Mouse (Mus musculus) kidney, postnatal 25 days (tissue): ENCODE results near the gene Plch1.

Experiments used
- DNase-seq, 2 experiments: peaks; one replicate each; pipeline ENCODE4 v3.0.0; 2021; ENCODE audit warnings: mixed read lengths in 2 of 2

Gene Plch1

DNA sequence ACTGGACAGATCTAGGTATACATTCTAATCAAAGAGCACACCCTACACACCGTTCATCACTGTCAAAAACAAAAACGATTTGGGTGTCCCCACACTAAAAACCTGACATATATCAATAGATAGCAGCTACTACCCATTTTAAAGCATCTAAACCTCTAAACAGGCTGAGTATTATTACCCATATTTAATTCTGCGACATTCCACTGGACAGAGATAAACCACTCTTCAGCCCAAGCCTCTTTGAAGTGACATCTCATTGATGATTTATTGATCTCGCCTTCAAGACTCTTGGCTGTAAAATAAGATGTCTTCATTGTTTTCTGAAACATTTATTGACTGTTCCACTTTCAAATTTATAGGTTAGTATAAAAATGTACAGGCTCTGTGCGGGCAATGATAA, 46.4 kb downstream of the Plch1 start:
- DNase-seq: no peak

DNA sequence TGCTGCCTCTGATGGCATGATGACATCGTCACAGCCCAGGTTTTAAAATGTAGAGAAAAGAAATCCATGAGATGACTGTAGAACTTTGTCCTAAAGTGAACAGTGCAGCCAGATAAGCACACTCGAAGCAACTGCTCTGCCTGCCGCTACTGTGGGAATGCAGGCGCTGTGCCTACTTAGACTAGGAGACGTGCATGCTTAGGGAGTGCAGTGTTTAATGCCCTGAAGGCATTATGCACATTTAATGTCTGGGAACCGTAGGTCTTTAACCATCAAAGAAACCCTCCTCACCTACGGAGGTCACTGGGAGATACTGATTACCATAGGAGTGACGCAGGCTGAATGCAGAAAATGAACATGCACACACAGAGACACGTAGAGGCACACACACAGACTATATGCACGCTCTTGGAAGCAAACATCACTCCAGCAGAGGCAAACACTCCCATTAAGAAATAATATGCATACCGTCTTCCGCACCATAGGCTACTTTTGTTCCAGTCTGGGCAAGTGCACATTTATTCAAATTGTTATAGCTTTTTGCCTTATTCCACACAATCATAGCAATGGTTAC, 48.1 kb downstream of the Plch1 start:
- DNase-seq: no peak

DNA sequence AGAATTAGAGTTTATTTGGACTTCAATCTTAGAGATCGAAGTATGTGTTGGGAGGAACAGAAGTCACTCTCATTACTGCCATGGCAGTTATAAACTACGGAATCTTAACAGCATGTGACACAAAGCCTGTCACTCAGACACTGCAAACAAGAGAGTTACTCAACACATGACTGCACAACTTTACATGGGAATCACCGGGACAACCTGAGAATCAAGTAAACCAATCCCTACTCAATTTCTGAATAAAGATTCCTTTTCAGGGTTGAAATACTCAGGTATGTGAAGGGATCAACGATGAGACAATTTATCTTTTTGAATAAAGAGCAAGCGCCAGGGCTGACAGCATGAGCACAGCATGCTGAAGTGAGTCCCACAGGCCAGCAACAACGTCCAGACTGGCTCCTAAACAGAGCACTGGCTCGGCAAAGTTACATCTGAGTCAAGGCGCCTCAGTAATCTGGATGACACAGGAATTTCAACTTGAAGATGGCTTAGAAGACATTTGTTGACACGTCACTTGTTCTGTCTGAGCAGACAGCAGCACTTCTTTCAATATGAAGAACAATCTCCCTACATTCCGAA, 49.4 kb downstream of the Plch1 start:
- no peak for DNase-seq

DNA sequence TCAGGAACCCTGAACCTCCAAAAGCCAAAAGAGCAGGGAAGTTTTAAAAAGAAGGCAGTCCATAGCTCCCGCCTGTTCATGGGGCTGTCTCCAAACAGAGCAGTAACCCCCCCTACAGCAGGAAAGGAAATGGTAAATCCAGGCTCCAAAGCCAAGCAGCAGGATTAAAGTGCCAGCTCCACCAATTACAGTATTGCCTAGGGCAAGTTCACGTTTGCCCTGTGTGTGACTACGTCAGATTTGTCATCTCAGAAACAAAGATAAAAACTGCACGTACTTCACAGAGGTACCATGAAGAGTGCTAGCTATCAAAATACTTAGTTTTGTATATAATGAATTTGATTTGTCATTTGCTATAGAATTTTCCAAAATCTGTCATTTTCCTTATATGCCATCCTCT, 55.1 kb downstream of the Plch1 start:
- no peak for DNase-seq

DNA sequence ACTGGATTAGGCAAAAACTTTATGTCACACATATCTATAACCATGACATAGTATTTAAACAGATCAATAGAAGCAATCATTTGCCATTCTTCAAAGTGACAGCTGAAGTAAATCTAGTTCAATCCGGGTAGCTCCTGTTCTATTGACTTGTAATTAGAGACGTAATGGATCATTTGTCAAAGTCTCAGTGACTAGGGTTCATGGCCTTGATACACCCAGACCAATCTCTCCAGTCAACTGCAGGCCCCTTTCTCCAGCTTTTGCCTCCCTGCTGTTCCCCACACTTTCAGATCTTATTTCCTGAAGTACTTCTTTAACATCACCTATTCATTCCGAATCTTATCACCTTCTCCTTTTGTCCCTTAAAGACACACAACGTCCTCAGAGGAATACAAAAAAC, 56.8 kb downstream of the Plch1 start:
- no peak for DNase-seq

DNA sequence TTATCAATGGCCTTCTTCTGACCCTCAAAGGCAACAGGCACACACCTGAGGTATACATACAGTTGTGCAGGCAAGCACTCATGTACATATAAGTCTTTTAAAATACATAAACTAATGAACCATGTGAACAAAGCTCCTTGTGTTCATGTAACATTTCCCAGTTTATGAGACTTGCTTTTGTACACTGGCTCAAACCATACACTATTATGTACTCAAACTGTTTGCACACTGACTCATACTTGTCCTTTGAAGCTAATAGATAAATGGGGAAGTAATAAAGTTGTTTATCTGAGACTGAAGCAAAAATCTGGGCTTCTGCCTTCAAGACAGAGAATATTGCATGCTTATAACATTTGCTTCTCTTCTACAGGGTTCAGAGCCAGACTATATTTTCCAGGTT, 61.5 kb downstream of the Plch1 start:
- DNase-seq: no peak

DNA sequence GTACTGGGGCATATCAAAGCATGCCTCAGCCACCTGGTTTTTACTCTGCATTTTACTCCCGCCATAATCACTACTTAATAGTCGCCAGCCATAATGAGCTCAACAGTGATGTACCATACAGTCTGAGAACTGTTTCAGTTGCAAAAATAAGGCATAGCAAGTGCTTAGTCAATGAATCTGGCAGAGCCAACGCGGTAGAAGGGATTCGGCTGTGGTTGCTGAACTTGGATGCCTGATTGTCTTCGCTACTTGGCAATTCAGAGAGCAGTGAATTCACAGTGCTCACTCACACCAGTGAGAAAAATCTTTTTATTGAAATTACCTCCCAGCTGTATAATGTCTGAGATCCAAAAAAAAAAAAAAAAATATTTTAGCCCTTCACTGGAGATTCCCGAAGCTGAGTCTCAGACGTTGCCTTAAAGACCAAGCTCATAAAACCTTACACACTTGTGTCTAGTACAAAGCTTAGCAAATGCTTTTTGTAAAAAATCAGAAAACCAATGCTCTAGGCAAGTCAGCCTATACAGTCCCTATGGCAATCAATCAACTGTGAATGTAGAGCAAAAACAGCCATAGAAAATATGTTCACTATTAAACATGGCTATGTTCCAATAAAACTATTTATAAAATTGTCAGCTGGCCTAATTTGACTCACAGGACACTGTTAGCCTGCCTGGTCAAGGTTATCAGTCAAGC, 62.2 kb downstream of the Plch1 start:
- no peak for DNase-seq

DNA sequence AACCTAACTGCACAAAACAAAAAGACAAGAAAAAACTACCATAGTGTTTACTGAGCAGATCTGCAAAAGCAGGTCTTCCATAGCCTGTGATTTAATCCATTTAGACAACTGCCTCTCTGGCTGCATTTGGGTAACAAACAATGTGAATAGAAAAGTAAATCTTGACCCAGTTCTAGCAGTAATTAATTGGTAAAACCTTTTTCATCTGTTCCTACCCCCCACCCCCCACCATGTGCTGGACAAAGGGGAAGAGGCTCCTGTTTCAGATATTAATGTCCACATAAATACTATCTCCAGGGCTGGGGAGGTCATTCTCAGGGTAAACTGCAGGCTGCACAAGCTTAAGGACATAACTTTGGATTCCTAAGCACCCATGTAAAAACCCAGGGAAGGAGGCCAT, 63.5 kb downstream of the Plch1 start:
- DNase-seq: no peak

DNA sequence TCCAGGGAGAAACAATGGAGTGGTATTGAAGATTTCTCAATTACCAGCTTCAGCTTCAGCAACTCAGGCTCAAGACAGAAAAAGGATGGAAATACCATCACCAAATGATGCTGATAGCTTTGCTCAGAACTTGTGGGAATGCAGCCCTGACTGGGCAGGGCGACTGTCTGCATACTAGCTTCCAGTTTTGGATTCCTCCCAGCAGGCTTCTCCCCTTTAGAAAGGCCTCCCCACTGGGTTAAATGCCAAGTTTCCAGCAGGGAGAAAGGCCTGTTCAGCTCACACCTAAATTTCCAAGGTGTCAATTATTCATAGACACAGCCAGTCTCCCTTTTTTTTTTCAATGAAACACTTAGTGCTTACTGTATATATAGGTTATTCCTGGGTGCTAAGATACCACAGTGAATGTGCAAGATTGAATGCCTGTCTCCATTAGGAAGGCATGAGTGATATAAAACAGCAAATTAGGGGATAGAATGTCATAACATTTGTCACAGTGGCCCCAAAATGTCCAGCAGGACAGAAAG, 75.3 kb downstream of the Plch1 start:
- no peak for DNase-seq

DNA sequence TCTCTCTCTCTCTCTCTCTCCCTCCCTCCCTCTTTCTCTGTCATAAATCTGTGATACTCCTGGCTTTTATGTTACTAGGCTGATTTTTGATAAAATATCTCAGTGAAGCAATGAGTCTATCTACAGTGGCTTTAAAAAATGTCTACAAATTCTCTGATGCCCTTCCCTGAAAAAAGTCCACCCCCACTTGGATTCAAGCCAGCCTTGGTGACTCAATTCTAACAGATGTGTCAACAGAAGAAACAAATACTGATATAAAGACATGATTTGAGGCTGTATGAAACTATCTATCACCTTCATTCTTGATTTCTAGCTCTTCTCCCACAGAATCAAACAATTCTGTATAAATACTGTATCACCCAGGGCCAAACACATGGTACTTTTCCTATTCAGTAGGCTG, 76.6 kb downstream of the Plch1 start:
- no peak for DNase-seq

DNA sequence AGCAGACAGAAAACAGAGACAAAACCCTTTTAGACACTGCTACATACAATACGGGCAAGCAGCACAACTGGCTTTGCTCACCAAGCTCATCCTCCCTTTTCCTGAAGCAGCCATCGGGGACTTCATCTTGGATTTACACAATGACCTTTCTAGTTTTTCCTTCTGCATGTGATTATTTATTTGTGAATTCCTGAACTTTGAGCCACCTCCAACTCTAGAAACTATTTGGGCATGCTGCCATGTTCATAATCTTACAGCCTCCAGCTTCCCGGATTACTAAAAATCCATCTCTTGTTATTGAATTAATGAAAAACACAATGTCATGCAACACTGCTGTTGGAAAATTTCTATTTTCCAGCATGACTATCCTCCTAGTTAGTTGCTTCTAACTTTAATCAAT, 84.1 kb downstream of the Plch1 start:
- DNase-seq: peak in 1 of 2 experiments; percentile 36

DNA sequence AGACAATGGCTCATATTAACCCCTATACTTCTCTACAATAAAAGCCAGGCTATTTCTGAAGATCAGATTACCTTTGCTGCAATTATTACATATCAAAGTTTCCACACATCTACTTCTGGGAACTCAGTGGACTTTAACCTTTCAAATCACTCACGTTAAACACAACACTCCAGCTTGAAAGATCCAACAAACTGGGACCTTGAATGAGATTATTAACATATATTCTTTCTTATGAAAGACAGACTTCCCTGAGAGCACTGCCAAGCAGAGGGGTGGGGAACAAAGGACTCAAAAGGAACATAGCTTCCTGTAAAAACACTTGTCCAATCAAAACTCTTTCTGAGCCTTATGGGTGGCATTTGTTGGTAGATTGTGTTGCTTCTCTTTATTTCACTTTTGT, 85.1 kb downstream of the Plch1 start:
- DNase-seq: no peak

DNA sequence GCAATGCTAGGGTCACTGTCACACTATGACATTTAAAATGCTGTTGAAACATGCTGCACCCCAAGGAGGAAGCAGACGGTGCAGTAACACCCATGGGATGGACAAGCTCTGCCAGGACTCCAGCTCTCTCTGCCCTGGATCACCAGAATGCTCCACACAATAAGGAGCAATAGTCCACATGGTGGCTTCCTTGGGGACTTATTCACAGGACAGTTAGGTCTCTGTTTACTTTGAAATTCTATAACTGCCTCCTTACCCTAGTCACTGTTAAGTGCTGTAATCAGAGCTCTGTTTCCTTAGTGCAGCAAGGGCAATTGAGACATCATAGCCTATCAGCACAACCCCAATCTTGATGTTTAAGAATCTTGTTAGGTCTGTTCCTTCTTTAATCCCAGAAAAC, 92.4 kb downstream of the Plch1 start:
- DNase-seq: no peak

DNA sequence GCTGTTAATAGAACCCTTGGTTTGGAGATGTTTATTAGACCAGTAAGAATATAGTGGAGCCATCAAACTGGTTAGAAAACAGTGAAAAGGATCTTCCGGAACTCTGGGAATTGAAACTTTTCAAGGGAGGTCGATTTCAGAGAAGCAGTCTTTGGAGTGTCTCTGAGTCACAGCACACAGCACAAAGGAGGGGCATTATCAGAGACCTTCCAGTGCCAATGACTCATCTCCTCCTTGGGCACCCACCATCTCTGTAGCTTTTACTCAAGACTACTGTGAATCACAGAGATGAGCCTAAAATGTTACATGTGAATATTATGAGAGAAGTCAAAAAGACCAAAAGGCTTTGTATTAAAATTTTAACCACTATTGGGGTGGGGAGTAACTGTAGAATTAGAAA, 93.8 kb downstream of the Plch1 start:
- DNase-seq: no peak

DNA sequence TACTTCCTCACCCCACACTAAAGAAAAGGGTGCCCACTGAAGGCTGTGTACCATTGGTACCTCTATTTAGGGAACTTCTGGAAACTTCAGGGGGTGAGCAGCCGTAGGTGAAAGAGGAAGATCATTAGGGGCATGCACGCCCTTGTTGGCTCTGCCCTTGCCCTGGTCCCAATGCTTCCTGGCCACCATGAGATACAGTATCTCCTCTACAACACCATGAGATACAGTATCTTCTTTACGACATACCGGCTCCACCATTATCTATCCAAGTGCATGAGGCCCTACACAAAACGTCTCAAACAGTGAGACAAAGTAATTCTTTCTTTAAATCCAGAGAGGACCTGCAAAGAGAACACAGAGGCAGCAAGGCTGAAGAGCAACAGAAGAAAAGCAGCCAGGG, 98.6 kb downstream of the Plch1 start:
- no peak for DNase-seq

DNA sequence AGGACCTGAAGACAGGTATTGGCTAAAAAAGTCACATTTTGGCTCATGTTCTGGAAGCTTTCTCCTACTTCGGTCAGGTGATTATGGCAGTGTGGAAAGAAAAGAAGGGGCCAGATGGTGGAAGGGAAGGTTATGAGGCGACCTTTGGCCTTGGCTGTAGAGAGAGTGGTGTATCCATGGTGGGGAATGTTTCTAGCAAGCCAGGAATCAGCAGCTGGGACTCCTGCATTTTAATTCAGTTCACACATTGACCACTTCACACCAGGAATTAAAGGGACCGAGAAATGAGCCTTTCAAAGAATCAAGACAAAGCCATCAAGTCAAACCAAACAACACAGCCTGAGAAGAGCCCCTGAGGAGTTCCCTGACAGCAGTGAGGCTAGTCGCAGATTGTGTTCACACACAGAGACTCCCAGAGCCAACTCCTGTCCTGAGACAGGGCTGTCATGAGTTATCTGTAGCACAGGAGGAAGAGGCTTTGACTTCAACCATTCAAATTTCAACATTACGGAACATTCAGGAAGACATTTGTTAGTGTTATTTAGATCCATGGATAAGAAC, 112.4 kb downstream of the Plch1 start:
- no peak for DNase-seq

DNA sequence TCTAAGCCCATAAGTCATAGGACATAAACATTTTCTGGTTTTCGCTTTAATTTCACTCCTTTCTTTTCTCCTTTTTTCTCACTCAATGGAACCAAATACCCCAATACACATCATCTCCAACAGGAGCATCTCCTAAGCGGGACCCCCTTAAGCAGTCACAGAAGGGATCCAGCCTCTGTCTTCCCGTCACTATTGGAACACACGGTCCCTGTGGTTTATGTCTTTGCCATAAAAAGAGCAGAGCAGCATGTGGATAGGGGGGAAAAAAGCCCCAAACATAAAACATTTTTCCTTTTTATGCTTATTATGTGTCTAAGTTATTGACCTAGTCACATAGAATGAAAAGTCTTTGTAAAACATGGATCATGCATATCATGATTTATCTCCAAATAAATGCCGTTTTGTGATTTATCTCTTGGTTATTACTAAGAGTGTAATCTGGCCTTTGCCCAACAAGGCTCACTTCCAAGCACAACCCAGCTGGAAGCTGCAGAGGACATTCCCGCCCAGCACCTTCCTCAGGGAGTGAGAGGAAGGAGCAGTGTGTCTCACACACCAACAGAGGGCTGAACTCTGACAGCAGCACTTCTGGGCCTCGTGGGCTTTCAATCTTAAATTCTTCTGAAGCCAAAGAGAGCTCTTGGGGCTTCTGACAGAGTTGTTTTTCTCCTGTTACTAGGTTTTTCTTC, 126.5 kb downstream of the Plch1 start:
- DNase-seq: peak in 1 of 2 experiments; percentile 3

DNA sequence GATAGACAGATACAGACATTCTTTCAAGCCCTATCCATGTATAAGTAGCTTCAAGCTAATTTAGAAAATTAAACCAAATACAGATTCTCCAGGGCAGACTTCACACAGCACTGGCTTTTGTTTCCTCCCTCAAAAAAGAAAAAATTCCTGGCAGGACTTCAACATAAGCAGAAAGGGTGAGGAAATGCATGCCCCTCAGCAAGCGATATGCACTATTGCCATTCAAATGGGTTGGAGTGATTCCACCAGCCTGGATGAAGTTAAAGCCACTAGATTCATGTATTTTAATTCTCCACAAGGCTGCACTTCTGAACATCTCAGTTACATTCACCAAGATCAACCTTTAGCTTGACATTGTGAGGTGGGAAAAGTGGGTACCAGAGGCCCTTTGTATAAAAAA, 138.5 kb downstream of the Plch1 start:
- no peak for DNase-seq

DNA sequence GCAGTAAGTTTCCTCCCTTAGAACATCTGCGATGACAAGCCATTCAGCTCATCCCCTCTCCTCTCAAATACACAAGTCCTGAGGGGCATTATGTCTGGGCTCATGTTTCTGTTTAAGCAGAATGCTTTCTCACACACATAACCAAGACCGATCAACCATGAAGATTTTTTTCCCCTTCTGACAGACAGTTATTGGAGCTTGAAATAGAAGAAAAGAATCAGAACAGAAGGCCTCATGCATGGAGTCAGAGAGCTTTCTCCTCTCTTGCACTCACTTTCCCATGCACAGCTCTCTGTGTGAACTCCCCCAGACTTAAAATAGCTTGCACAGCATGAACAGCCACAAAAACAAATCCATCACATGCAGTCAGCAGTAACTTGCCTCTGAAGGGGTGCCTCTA, 159.2 kb downstream of the Plch1 start:
- no peak for DNase-seq

DNA sequence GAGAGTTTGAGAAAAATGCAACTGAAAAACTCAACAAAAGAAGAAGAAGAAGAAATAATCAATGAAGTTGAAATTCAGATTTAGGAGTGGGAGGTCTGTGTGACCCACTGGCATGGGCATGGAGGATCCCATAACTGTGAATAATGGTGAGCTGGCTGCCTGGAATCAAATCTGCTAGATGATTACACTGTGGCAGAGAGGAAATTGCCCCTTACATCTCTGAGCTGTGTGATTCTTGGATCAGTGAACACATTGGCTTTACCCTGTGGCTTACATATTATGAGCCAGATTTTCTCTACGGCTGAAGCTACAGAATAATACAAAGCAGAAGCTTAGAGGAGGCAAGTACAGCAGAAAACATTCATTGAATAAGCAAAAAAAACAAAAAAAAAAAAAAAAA, 170.9 kb downstream of the Plch1 start:
- DNase-seq: no peak

DNA sequence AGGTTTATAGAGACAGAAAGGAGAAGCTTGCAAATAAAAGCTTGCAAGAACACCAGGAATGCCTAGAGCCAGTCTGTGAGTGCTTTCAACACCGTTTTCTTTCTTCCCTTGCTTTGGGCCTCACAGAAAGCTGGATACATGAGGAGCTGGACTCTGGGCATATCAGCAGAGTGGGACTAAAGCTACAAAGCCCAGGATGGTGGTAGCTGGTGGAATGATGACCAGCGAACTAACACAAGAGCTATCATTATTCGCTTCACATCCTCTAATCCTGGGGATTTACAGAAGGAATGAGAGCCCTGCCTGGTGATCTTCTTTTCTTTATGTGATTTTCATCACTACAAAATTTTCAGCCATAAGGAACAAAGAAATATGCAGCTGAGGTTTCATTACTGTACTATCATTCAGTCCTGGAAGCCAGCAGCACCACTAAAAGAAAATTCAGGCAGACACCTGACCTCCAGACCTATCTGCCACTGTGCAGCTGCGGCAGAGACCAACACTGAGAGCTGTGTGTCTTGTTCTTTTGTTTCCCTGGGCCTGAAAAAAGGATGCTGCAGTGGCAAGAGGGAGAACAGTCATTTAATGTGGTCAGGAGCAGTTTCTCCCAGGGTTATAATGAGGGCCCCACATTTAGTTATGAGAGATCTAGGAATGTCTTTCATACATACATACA, 172.5 kb downstream of the Plch1 start:
- DNase-seq: no peak

DNA sequence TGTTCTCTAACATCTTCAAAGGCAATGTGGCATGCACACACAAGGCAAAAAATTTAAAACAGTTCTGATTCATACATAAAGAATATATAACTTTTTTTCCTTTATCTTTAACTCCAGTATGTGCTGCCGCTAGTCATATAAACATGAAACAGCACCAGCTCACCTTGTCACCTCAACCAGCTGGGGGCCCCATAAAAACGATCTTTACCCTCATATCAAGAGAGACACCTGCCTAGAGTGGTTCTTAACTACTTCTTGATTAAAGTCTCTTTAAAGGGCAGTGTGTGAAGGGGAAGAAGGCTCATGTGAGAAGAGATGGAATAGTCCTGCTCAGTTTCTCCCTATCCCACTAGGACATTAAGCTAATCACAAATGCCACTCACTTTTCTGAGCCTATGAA, 205.6 kb downstream of the Plch1 start:
- DNase-seq: no peak

DNA sequence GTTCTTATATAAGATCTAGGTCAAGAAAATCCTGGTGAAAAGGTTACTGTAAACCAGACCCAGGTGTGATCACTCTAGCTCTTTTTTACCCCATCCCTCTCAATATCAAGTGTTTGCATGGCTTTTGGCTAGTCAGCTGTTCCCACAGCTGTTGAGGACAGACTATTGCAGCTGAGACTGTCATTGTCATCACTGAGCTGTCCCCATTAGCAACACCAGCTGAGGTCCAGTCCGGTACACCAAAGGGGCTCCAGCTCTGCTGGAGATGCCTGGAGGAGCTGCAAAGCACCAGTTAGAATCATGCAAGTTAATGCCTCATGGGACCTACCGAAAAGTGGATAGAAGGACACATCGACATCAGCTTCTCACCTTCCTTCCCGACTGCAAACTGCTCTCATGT, 206.5 kb downstream of the Plch1 start:
- DNase-seq: no peak
